Mouse (Mus musculus) C2C12 (cell line): ENCODE measurements at regions not wholly inside any gene's neighbourhood (a gene's known extent, or its start where the extent isn't known, plus 50 kb on each side); places are given as distances from the start of the nearest gene placed in this dataset.

Experiments used
- H3K27me3 ChIP-seq: one replicate; pipeline ENCODE4 v1.6.1; 2011; ENCODE audit not compliant: control insufficient read depth, insufficient read depth, insufficient read length
- H3K36me3 ChIP-seq: one replicate; pipeline ENCODE4 v1.6.1; 2011; ENCODE audit not compliant: control insufficient read depth, insufficient read depth
- H3K4me3 ChIP-seq: one replicate; pipeline ENCODE4 v1.5.1; 2011; ENCODE audit warnings: mild to moderate bottlenecking, control low read depth; ENCODE audit not compliant: poor library complexity, insufficient read depth, severe bottlenecking
- H3K79me2 ChIP-seq: one replicate; pipeline ENCODE4 v1.6.1; 2011; ENCODE audit not compliant: control insufficient read depth, insufficient read depth
- H3K79me3 ChIP-seq: one replicate; pipeline ENCODE4 v1.6.1; 2011; ENCODE audit warnings: low read depth, control low read depth
- H3ac ChIP-seq: one replicate; pipeline ENCODE3; 2011; ENCODE audit warnings: low read depth; ENCODE audit not compliant: control insufficient read depth, insufficient read length
- CEBPB ChIP-seq: IDR thresholded peaks from one replicate; pipeline ENCODE4 v1.6.1; 2011; ENCODE audit warnings: low read depth, mild to moderate bottlenecking, control low read depth, moderate library complexity
- CTCF ChIP-seq: IDR thresholded peaks from one replicate; pipeline ENCODE4 v1.5.1; 2011; ENCODE audit not compliant: control insufficient read depth, insufficient read depth, insufficient read length
- FOSL1 ChIP-seq: IDR thresholded peaks from one replicate; pipeline ENCODE4 v1.8.0; 2011; ENCODE audit warnings: mild to moderate bottlenecking, low read length; ENCODE audit not compliant: poor library complexity, insufficient read depth, severe bottlenecking
- MAX ChIP-seq: IDR thresholded peaks from one replicate; pipeline ENCODE4 v1.6.1; 2011; ENCODE audit warnings: mild to moderate bottlenecking, control low read depth
- MYOD1 ChIP-seq: IDR thresholded peaks from one replicate; pipeline ENCODE4 v1.6.1; 2011; ENCODE audit warnings: low read depth; ENCODE audit not compliant: control insufficient read depth, insufficient read length
- MYOG ChIP-seq: IDR thresholded peaks from one replicate; pipeline ENCODE4 v1.6.1; 2011; ENCODE audit not compliant: control insufficient read depth, insufficient read length; ENCODE audit errors: extremely low read depth
- USF1 ChIP-seq: IDR thresholded peaks from one replicate; pipeline ENCODE4 v1.6.1; 2011; ENCODE audit warnings: low read depth, mild to moderate bottlenecking, control low read depth, moderate library complexity

GRCm38 (mm10) chr4:62781309-62781800 lies 184.0 kb upstream of the Zfp618 start:
- H3K79me2 ChIP-seq, result no peaks in the 10 kb centered on the region
- no peaks in the 10 kb centered on the region for H3K79me3 ChIP-seq
- no peak overlapping the region for H3K4me3 ChIP-seq
- no peak for TF ChIP-seq MYOG
- TF ChIP-seq FOSL1, result no peak
- no peak for TF ChIP-seq USF1
- TF ChIP-seq CTCF, result no peak
- no peak for TF ChIP-seq MAX
- TF ChIP-seq CEBPB, result no peak
- TF ChIP-seq MYOD1, result no peak
- H3ac ChIP-seq, result no peak overlapping the region
- no peaks in the 10 kb centered on the region for H3K36me3 ChIP-seq
- peaks cover 49% of the 10 kb centered on the region for H3K27me3 ChIP-seq

- TF ChIP-seq CEBPB (no peak), MAX (no peak), USF1 (no peak), MYOD1 (no peak), MYOG (no peak), FOSL1 (no peak), CTCF (no peak)
- H3K36me3 ChIP-seq, result no peaks in the 10 kb centered on the region
- no peak overlapping the region for H3ac ChIP-seq
- no peaks in the 10 kb centered on the region for H3K79me2 ChIP-seq
- no peaks in the 10 kb centered on the region for H3K79me3 ChIP-seq
- peaks cover 67% of the 10 kb centered on the region for H3K27me3 ChIP-seq
- H3K4me3 ChIP-seq, result no peak overlapping the region
These were observed 179.7 kb upstream of the Zfp618 start for GRCm38 (mm10) chr4:62785711-62786110.

GRCm38 (mm10) chr4:62789696-62790095 lies 175.7 kb upstream of the Zfp618 start:
- Histone ChIP-seq H3K4me3 (no peak overlapping the region), H3ac (no peak overlapping the region), H3K36me3 (no peaks in the 10 kb centered on the region), H3K27me3 (peaks cover 43% of the 10 kb centered on the region), H3K79me3 (no peaks in the 10 kb centered on the region), H3K79me2 (no peaks in the 10 kb centered on the region)
- TF ChIP-seq MYOD1 (no peak), MYOG (no peak), CTCF (no peak), CEBPB (no peak), USF1 (no peak), MAX (no peak), FOSL1 (no peak)

- Histone ChIP-seq H3K36me3 (no peaks in the 10 kb centered on the region), H3K4me3 (no peak overlapping the region), H3K79me3 (no peaks in the 10 kb centered on the region), H3ac (no peak overlapping the region), H3K27me3 (peaks cover 23% of the 10 kb centered on the region), H3K79me2 (no peaks in the 10 kb centered on the region)
- TF ChIP-seq USF1 (no peak), FOSL1 (no peak), MYOD1 (no peak), CEBPB (no peak), MYOG (no peak), MAX (no peak), CTCF (no peak)
These were observed 171.8 kb upstream of the Zfp618 start for GRCm38 (mm10) chr4:62793582-62793981.

- Histone ChIP-seq H3K4me3 (no peak overlapping the region), H3K36me3 (no peaks in the 10 kb centered on the region), H3K79me2 (no peaks in the 10 kb centered on the region), H3K27me3 (peaks cover 30% of the 10 kb centered on the region), H3ac (no peak overlapping the region), H3K79me3 (no peaks in the 10 kb centered on the region)
- TF ChIP-seq USF1 (no peak), MYOD1 (no peak), CTCF (no peak), MAX (no peak)
These were observed 169.8 kb upstream of the Zfp618 start for GRCm38 (mm10) chr4:62795538-62795937.

- H3K36me3 ChIP-seq, result no peaks in the 10 kb centered on the region
- no peak overlapping the region for H3ac ChIP-seq
- H3K27me3 ChIP-seq, result peaks cover 32% of the 10 kb centered on the region
- no peaks in the 10 kb centered on the region for H3K79me2 ChIP-seq
- TF ChIP-seq MYOG, result no peak
- no peak for TF ChIP-seq MYOD1
- no peak for TF ChIP-seq CTCF
- TF ChIP-seq CEBPB, result no peak
- TF ChIP-seq USF1, result no peak
- TF ChIP-seq FOSL1, result no peak
- no peak for TF ChIP-seq MAX
- no peak overlapping the region for H3K4me3 ChIP-seq
- no peaks in the 10 kb centered on the region for H3K79me3 ChIP-seq
These were observed 165.4 kb upstream of the Zfp618 start for GRCm38 (mm10) chr4:62799923-62800322.
